Mouse (Mus musculus) C2C12 (cell line): ENCODE data around the gene Gm9767.

Experiments used
- CEBPB ChIP-seq: IDR thresholded peaks from one replicate; pipeline ENCODE4 v1.6.1; 2011; ENCODE audit warnings: low read depth, mild to moderate bottlenecking, control low read depth, moderate library complexity
- CTCF ChIP-seq: IDR thresholded peaks from one replicate; pipeline ENCODE4 v1.5.1; 2011; ENCODE audit not compliant: control insufficient read depth, insufficient read depth, insufficient read length
- MAX ChIP-seq: IDR thresholded peaks from one replicate; pipeline ENCODE4 v1.6.1; 2011; ENCODE audit warnings: mild to moderate bottlenecking, control low read depth
- MYOG ChIP-seq: IDR thresholded peaks from one replicate; pipeline ENCODE4 v1.6.1; 2011; ENCODE audit not compliant: control insufficient read depth, insufficient read length; ENCODE audit errors: extremely low read depth
- USF1 ChIP-seq: IDR thresholded peaks from one replicate; pipeline ENCODE4 v1.6.1; 2011; ENCODE audit warnings: low read depth, mild to moderate bottlenecking, control low read depth, moderate library complexity

- TF ChIP-seq CTCF (peak; percentile 75), MAX (no peak), MYOG (no peak), USF1 (no peak), CEBPB (no peak)
These were observed 577 bp downstream of the Gm9767 start, which contains the start of gene Tmem200a for GRCm38 (mm10) chr10:26078521-26079142.
